Mouse (Mus musculus): ENCODE data around the gene Btbd9. TPM values are rescaled to one million over a fixed set of nuclear protein-coding genes. Genes with fewer than 3 reads are reported as not detected.

Gene Btbd9
- polyA plus RNA-seq, 2 experiments = 18.3 to 46.9 TPM

DNA sequence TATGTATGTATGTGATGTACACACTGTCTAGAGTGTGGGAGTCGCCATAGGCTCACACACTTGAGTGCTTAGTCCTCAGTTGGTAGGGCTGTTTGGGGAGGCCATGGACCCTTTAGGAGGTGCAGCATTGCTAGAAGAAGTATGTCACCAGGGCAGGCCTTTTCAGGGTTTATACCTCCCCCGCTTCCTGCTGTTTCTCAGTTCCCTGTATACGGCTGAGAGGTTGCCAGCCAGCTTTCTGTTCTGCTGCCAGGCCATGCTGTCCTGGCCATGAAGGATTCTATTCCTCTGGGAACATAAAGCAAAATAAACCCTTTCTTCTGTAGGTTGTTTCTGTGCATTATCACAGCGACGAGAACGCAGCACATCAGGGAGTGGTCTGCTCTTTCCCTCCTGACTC, 316.4 kb downstream of the Btbd9 start:
- no peaks in the 10 kb centered on the region for H3K36me3 ChIP-seq (ENCODE audit: control insufficient read depth, insufficient read depth, low read length)
- no peak for TF ChIP-seq POLR2A (IDR thresholded peaks at IDR 0.05; ENCODE audit: borderline replicate concordance, extremely low read depth, insufficient read depth, insufficient read length)
- H3K9me3 ChIP-seq (ENCODE audit: control insufficient read depth, low read length) = no peaks in the 10 kb centered on the region
- H3K27me3 ChIP-seq (ENCODE audit: control insufficient read depth, insufficient read depth, low read length) = no peaks in the 10 kb centered on the region
- no peak overlapping the region for H3K9ac ChIP-seq (ENCODE audit: low read depth, low read length, severe bottlenecking)
- WGBS = 75% methylated on average over 6 of the region's 6 CpGs
- ATAC-seq (ENCODE audit: low FRiP score, low read depth) (no peak), DNase-seq (ENCODE audit: low spot score) (no peak)
- no peak overlapping the region for H3K4me3 ChIP-seq (replicated peaks; ENCODE audit: low read length)
- peaks cover 17% of the 10 kb centered on the region for H3K4me1 ChIP-seq (ENCODE audit: control insufficient read depth, insufficient read depth, low read length)
- no peak overlapping the region for H3K4me2 ChIP-seq (replicated peaks; ENCODE audit: low read depth, low read length, severe bottlenecking)
- no peak overlapping the region for H3K27ac ChIP-seq (replicated peaks; ENCODE audit: low read depth, low read length)

DNA sequence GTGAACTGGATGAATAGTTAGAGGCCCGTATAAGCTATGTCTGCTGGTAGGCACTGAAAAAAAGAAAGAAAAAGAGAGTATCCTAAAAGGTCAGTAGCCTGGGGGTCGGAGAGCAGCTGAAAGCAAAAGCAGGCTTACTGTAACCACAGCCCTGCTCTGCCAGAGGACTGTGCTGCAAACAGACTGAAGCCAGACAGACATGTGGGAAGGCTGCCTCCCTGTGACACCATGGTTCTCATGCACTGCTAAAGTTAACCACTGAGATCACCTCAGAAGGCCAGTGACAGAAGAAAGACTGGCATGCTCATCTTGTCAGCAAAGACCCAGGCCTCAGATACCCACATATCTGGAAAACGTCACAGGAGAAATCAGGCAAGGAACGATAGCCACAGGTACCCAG, 317.8 kb downstream of the Btbd9 start:
- WGBS = 63% methylated on average over 4 of the region's 4 CpGs
- Histone ChIP-seq H3K27me3 (ENCODE audit: control insufficient read depth, insufficient read depth, low read length) (no peaks in the 10 kb centered on the region), H3K4me3 (replicated peaks; ENCODE audit: low read length) (no peak overlapping the region), H3K9me3 (ENCODE audit: control insufficient read depth, low read length) (no peaks in the 10 kb centered on the region), H3K27ac (replicated peaks; ENCODE audit: low read depth, low read length) (no peak overlapping the region), H3K4me2 (replicated peaks; ENCODE audit: low read depth, low read length, severe bottlenecking) (no peak overlapping the region), H3K4me1 (ENCODE audit: control insufficient read depth, insufficient read depth, low read length) (peaks cover 17% of the 10 kb centered on the region), H3K9ac (ENCODE audit: low read depth, low read length, severe bottlenecking) (no peak overlapping the region), H3K36me3 (ENCODE audit: control insufficient read depth, insufficient read depth, low read length) (no peaks in the 10 kb centered on the region)
- no peak for TF ChIP-seq POLR2A (IDR thresholded peaks at IDR 0.05; ENCODE audit: borderline replicate concordance, extremely low read depth, insufficient read depth, insufficient read length)
- DNase-seq (ENCODE audit: low spot score) (no peak), ATAC-seq (ENCODE audit: low FRiP score, low read depth) (no peak)

DNA sequence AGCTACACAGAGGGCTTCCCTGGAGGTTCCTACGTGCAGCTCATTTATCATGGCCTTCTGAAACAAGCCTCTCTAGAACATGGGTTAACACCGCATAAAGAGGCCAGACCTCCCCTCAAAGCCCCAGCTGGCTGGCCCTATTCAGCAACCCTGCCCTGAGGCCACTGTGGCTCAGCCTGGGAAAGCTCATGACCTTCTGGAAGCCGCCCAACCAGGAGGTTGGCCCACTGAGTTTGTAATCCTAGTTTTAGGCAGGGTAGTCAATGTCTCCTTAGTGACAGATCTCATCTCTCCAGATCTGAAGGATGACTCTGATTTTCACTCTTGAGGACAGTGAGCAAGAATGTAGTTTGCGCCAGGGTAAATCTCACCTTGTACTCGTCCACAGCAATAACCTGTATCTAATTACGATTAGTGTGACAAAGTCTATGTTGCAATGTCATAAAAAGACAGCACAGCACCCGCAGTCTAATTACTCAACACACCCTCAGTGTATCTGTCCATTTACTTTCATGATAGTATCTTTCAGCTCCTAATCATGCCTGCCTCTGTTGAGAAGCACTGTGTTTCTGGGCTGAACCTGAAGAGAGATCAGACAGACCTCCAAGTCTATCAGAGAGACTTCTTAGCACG, 320.2 kb downstream of the Btbd9 start:
- Histone ChIP-seq H3K4me3 (replicated peaks; ENCODE audit: low read length) (no peak overlapping the region), H3K36me3 (ENCODE audit: control insufficient read depth, insufficient read depth, low read length) (no peaks in the 10 kb centered on the region), H3K27ac (replicated peaks; ENCODE audit: low read depth, low read length) (no peak overlapping the region), H3K4me2 (replicated peaks; ENCODE audit: low read depth, low read length, severe bottlenecking) (no peak overlapping the region), H3K9ac (ENCODE audit: low read depth, low read length, severe bottlenecking) (no peak overlapping the region), H3K27me3 (ENCODE audit: control insufficient read depth, insufficient read depth, low read length) (no peaks in the 10 kb centered on the region), H3K9me3 (ENCODE audit: control insufficient read depth, low read length) (no peaks in the 10 kb centered on the region), H3K4me1 (ENCODE audit: control insufficient read depth, insufficient read depth, low read length) (peaks cover 9% of the 10 kb centered on the region; the same call in 1 of the 2 replicates)
- TF ChIP-seq POLR2A (IDR thresholded peaks at IDR 0.05; ENCODE audit: borderline replicate concordance, extremely low read depth, insufficient read depth, insufficient read length) = no peak
- no peak for ATAC-seq (ENCODE audit: low FRiP score, low read depth)
- 64% methylated on average over 8 of the region's 8 CpGs for WGBS
- DNase-seq (ENCODE audit: low spot score) = no peak

DNA sequence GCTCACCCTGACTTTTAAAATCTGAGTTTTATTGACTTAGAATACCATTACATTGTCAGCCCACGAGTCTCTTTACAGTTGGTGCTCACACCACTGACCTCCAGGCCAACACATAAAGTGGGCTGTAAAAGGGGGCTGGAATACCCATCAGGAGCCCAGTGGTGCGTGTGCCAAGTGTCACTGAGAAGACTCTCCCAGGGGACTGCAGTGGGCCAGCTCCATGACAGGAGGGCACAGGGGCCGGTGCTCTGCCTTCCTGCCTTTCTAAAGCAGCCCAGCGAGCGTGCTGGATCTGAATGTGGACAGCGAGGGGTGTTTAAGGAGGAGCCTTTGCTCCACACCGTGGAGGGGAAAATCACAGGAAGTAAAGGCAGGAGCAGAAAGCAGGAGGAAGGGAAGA, 322.4 kb downstream of the Btbd9 start:
- no peaks in the 10 kb centered on the region for H3K36me3 ChIP-seq (ENCODE audit: control insufficient read depth, insufficient read depth, low read length)
- ATAC-seq (ENCODE audit: low FRiP score, low read depth) (no peak), DNase-seq (ENCODE audit: low spot score) (no peak)
- no peak overlapping the region for H3K4me3 ChIP-seq (replicated peaks; ENCODE audit: low read length)
- H3K9ac ChIP-seq (ENCODE audit: low read depth, low read length, severe bottlenecking) = no peak overlapping the region
- no peaks in the 10 kb centered on the region for H3K9me3 ChIP-seq (ENCODE audit: control insufficient read depth, low read length)
- no peak overlapping the region for H3K27ac ChIP-seq (replicated peaks; ENCODE audit: low read depth, low read length)
- H3K27me3 ChIP-seq (ENCODE audit: control insufficient read depth, insufficient read depth, low read length) = no peaks in the 10 kb centered on the region
- H3K4me1 ChIP-seq (ENCODE audit: control insufficient read depth, insufficient read depth, low read length) = peaks cover 5% of the 10 kb centered on the region; the same call in 1 of the 2 replicates
- H3K4me2 ChIP-seq (replicated peaks; ENCODE audit: low read depth, low read length, severe bottlenecking) = no peak overlapping the region
- 56% methylated on average over 7 of the region's 7 CpGs for WGBS
- no peak for TF ChIP-seq POLR2A (IDR thresholded peaks at IDR 0.05; ENCODE audit: borderline replicate concordance, extremely low read depth, insufficient read depth, insufficient read length)

DNA sequence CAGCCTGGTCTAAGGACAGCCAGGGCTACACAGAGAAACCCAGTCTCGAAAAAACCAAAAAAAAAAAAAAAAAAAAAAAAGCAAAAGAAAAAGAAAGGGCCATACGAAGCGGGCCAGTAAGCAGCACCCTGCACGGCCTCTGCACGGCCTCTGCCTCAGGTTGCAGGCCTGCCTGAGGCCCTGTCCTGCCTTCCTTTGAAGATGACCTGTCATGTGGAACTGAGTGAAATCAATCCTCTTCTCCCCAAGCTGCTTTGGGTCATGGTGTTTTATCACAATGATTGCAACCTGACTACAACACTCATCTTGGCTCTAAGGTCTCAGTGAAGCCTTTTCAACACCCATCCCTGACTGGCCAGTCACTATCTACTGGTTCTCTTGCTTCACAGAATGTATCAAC, 323.3 kb downstream of the Btbd9 start:
- Histone ChIP-seq H3K9ac (ENCODE audit: low read depth, low read length, severe bottlenecking) (no peak overlapping the region), H3K9me3 (ENCODE audit: control insufficient read depth, low read length) (no peaks in the 10 kb centered on the region), H3K4me3 (replicated peaks; ENCODE audit: low read length) (no peak overlapping the region), H3K27me3 (ENCODE audit: control insufficient read depth, insufficient read depth, low read length) (no peaks in the 10 kb centered on the region), H3K36me3 (ENCODE audit: control insufficient read depth, insufficient read depth, low read length) (no peaks in the 10 kb centered on the region), H3K27ac (replicated peaks; ENCODE audit: low read depth, low read length) (no peak overlapping the region), H3K4me2 (replicated peaks; ENCODE audit: low read depth, low read length, severe bottlenecking) (no peak overlapping the region), H3K4me1 (ENCODE audit: control insufficient read depth, insufficient read depth, low read length) (peaks cover 5% of the 10 kb centered on the region; the same call in 1 of the 2 replicates)
- ATAC-seq (ENCODE audit: low FRiP score, low read depth) = no peak
- no peak for DNase-seq (ENCODE audit: low spot score)
- WGBS = 89% methylated on average over 5 of the region's 5 CpGs
- no peak for TF ChIP-seq POLR2A (IDR thresholded peaks at IDR 0.05; ENCODE audit: borderline replicate concordance, extremely low read depth, insufficient read depth, insufficient read length)

All from limb, embryonic 14.5 days (tissue).